Mouse (Mus musculus) forebrain, embryonic 15.5 days (tissue): ENCODE measurements at regions not wholly inside any gene's neighbourhood (a gene's known extent, or its start where the extent isn't known, plus 50 kb on each side); places are given as distances from the start of the nearest gene placed in this dataset.

Source experiments
- ATAC-seq: fragments of 200-750 bp; cut with Nextera tagmentation; replicated peaks from 2 replicates; pipeline ENCODE4 v1.8.0; 2017; ENCODE audit warnings: mild to moderate bottlenecking, moderate TSS enrichment, moderate library complexity
- H3K27ac ChIP-seq: fragments of 300-500 bp; sonication (generic); replicated peaks from 2 replicates; pipeline ENCODE4 v1.5.1; 2015; ENCODE audit warnings: mild to moderate bottlenecking, inconsistent platforms
- H3K27me3 ChIP-seq: fragments of 300-500 bp; sonication (generic); 2 replicates; pipeline ENCODE4 v1.6.1; 2015; ENCODE audit warnings: inconsistent platforms
- H3K36me3 ChIP-seq: fragments of 300-500 bp; sonication (generic); 2 replicates; pipeline ENCODE4 v1.6.1; 2015; ENCODE audit warnings: mild to moderate bottlenecking, inconsistent platforms
- H3K4me1 ChIP-seq: fragments of 300-500 bp; sonication (generic); 2 replicates; pipeline ENCODE4 v1.6.1; 2015; ENCODE audit warnings: inconsistent platforms
- H3K4me2 ChIP-seq: fragments of 300-500 bp; sonication (generic); replicated peaks from 2 replicates; pipeline ENCODE4 v1.6.1; 2015; ENCODE audit warnings: mild to moderate bottlenecking, inconsistent platforms
- H3K4me3 ChIP-seq: fragments of 300-500 bp; sonication (generic); 2 replicates; pipeline ENCODE4 v1.5.1; 2015; ENCODE audit warnings: mild to moderate bottlenecking, inconsistent platforms
- H3K9ac ChIP-seq: fragments of 300-500 bp; sonication (generic); replicated peaks from 2 replicates; pipeline ENCODE4 v1.6.1; 2015; ENCODE audit warnings: mild to moderate bottlenecking, inconsistent platforms
- H3K9me3 ChIP-seq: fragments of 300-500 bp; sonication (generic); 2 replicates; pipeline ENCODE4 v1.6.1; 2016; ENCODE audit warnings: inconsistent platforms
- WGBS: fragments of 180-500 bp; shearing (Covaris S2); methylation state at CpG from one replicate; pipeline ENCODE4 v1.1.7; 2015; ENCODE audit warnings: mixed read lengths; 5-methylcytosine and 5-hydroxymethylcytosine counted together

DNA sequence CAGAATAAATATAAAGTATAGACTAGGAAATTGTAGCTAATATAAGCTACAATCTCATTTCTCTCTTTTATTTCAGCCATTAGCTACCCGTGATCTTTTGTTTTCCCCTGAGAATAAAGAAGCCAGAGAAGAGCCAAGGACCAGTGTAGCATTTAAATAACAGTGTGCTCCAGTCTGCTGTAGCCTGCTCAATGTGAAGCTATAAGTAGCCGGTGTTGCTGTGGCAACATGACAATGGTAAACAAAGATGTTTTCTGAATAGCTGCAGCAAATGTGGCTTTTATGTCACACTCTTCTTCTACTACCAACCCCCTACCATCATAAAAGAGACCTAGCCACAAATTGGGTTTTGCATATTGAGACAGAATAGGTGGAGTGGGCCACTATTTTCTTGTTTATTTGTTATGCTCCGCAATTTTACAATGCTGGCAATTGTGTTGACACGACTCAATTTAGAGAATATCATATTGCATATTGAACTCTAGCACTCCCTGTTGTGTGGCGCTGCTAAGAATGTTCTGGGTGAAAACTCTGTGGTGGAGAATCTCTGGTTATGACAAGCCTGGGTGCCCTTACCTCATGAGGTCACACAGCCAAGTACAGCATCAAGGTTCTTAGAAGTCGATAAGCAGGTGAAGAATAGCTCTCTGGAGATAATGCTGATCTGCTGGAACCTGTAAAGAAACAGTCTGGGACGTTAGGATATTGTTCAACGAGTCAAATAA is 272.3 kb upstream of the Mmadhc start:
- ATAC-seq: peak; percentile 86
- 46% methylated on average over 8 of the region's 8 CpGs for WGBS
- 0 out of 2 replicates have a peak overlapping the region, but pooled peaks have one; percentile 25 for H3K27ac ChIP-seq

DNA sequence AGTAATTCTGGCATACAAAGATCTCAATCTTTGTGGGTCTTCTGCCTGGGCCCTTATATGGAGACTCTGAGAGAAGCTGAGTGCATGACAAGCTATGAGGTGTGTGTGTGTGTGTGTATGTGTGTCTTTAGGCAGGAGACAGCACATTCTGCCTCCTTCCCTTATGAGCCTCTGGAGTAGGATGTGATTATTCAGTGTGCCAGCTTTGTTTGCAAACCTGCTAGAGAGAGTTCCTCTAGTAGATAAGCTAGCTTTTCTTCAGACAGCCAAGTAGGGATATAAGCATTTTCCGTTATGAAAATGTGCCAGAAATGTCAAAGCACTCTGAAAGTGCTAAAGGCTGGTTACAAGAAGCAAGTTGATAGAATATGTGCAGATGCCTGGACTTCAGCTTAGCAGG is 270.9 kb upstream of the Mmadhc start:
- H3K4me2 ChIP-seq: no peak overlapping the region
- H3K9me3 ChIP-seq: no peaks in the 10 kb centered on the region
- no peak overlapping the region for H3K9ac ChIP-seq
- no peak for ATAC-seq
- H3K4me3 ChIP-seq: no peak overlapping the region
- no peaks in the 10 kb centered on the region for H3K36me3 ChIP-seq
- H3K27me3 ChIP-seq: no peaks in the 10 kb centered on the region
- peaks cover 12% of the 10 kb centered on the region for H3K4me1 ChIP-seq
- 51% methylated on average over 1 of the region's 1 CpGs for WGBS
- no peak overlapping the region for H3K27ac ChIP-seq

More for the DNA sequence above, 272.3 kb upstream of the Mmadhc start:
- no peaks in the 10 kb centered on the region for H3K36me3 ChIP-seq
- no peaks in the 10 kb centered on the region for H3K9me3 ChIP-seq
- no peak overlapping the region for H3K4me3 ChIP-seq
- no peaks in the 10 kb centered on the region for H3K27me3 ChIP-seq
- peaks cover 12% of the 10 kb centered on the region for H3K4me1 ChIP-seq
- no peak overlapping the region for H3K9ac ChIP-seq
- H3K4me2 ChIP-seq: no peak overlapping the region

DNA sequence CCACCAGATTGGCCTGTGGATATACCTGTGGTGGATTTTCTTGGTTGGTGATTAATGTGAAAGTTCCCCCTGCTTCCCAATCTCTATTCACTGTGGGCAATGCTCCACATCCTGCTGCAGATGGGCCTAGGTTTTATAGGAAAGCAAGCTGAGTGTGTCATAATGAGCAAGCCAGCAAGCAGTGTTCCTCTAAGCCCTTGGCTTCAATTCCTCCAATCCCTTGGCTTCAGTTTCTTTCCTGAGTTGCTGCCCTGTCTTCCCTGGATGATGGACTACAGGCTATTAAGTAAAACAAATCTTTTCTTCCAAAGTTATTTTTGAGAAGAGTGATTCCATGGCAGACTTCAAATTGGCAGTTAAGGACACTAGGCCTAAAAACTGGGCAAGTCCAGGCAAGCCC is 257.4 kb upstream of the Mmadhc start:
- H3K4me1 ChIP-seq: no peaks in the 10 kb centered on the region
- no peak overlapping the region for H3K27ac ChIP-seq
- no peak overlapping the region for H3K4me2 ChIP-seq
- H3K4me3 ChIP-seq: no peak overlapping the region
- H3K36me3 ChIP-seq: no peaks in the 10 kb centered on the region
- no peak overlapping the region for H3K9ac ChIP-seq
- H3K9me3 ChIP-seq: no peaks in the 10 kb centered on the region
- ATAC-seq: no peak
- no peaks in the 10 kb centered on the region for H3K27me3 ChIP-seq

DNA sequence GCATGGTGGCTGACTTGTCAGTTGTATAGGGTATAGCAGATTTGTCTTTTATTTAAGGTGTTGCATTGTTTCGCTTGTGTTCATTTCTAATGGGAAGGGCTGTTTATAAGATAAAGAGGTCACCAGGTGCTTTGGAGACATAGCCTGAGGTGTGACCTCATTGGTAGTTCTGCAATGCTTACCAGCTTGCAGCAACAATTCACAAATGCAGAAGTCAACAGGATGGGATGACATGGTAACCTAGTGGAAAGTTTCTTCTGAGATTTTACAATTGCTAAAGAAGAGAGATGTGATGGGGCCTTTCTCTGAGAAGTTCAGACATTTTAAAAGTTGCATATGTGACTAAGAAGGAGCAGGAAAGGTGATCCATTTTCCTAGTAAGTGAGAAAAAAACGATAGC is 255.8 kb upstream of the Mmadhc start:
- H3K9ac ChIP-seq: no peak overlapping the region
- no peaks in the 10 kb centered on the region for H3K27me3 ChIP-seq
- no peak for ATAC-seq
- no peaks in the 10 kb centered on the region for H3K9me3 ChIP-seq
- H3K27ac ChIP-seq: no peak overlapping the region
- H3K4me2 ChIP-seq: no peak overlapping the region
- 94% methylated on average over 2 of the region's 2 CpGs for WGBS
- H3K4me1 ChIP-seq: no peaks in the 10 kb centered on the region
- H3K36me3 ChIP-seq: no peaks in the 10 kb centered on the region
- no peak overlapping the region for H3K4me3 ChIP-seq

DNA sequence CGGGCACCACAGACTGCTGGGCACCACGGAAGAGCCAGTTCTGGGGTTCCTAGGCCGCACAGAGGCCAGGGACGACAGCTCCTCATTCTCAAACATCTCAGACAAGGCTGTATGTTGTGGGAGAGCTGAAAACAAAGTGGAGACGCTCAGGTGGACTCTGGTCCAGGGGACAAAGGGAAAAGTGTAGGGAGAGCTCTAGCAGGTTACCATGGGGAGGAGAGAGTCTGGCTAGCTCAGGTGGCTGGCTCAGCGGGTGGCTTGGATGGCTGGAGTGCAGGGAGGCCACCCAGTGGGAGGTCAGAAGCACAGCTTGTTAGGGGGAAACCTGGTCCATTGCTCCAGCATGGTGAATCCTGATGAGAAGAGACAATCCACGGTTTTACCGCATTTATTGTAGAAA is 253.3 kb upstream of the Mmadhc start:
- no peaks in the 10 kb centered on the region for H3K9me3 ChIP-seq
- no peak overlapping the region for H3K27ac ChIP-seq
- H3K4me3 ChIP-seq: no peak overlapping the region
- WGBS: 78% methylated on average over 8 of the region's 8 CpGs
- H3K4me1 ChIP-seq: no peaks in the 10 kb centered on the region
- H3K4me2 ChIP-seq: no peak overlapping the region
- no peak overlapping the region for H3K9ac ChIP-seq
- ATAC-seq: no peak
- no peaks in the 10 kb centered on the region for H3K36me3 ChIP-seq
- no peaks in the 10 kb centered on the region for H3K27me3 ChIP-seq

DNA sequence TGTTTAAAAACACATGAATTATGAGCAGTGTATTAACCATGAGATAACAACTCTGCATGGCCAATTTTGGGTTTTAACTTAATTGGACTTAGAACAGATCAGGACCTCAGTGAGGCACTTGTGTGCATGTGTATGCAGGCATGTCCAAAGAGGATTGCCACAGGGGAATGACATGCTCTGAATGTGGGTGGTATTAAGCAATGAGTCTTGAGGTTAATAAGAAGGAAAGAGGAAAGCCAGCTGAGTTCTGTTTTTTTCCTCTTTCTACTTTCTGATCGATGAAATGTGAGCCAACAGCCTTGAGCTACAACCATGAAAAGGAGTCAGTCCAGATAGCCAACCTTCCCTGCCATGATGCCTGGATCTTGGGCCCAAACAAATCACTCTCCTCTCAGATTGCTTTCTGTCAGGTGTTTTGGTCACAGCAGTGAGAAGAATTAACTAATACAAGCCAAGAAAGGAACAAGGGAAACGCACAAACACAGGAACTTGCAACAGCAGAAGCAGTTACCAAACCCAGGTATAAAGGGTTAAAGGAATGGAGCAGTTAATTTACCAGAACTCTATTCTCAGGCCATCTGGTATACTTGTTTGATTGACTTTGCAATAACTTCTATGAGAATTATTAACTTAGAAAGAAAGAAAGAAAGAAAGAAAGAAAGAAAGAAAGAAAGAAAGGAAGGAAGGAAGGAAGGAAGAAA is 243.3 kb upstream of the Mmadhc start:
- Histone ChIP-seq H3K4me1 (no peaks in the 10 kb centered on the region), H3K36me3 (no peaks in the 10 kb centered on the region), H3K4me3 (no peak overlapping the region), H3K9me3 (no peaks in the 10 kb centered on the region), H3K27me3 (no peaks in the 10 kb centered on the region), H3K4me2 (no peak overlapping the region), H3K9ac (no peak overlapping the region), H3K27ac (no peak overlapping the region)
- ATAC-seq: no peak
- 78% methylated on average over 2 of the region's 2 CpGs for WGBS

DNA sequence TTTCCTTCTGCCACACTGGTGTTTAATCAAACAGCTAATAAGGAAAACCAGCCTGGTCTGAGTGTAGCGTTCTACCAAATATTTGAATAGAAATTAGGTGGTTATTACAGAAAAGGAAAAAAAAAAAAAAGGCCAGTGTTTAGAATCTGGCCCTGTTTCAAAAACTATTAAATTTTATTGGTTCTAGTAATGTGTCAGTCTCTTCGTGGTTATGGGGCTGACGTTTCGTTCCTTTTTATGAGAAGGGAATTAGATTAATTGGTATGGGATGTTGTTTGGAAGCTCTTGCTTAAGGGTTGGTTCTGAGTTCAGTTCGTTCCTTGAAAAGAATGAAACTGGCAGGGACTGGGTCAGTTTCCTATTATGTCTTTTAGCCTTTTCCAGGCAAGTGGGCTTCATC is 241.5 kb upstream of the Mmadhc start:
- Histone ChIP-seq H3K4me1 (no peaks in the 10 kb centered on the region), H3K36me3 (no peaks in the 10 kb centered on the region), H3K27me3 (no peaks in the 10 kb centered on the region), H3K9me3 (no peaks in the 10 kb centered on the region), H3K4me2 (no peak overlapping the region), H3K4me3 (no peak overlapping the region), H3K9ac (no peak overlapping the region), H3K27ac (no peak overlapping the region)
- 63% methylated on average over 5 of the region's 5 CpGs for WGBS
- no peak for ATAC-seq

DNA sequence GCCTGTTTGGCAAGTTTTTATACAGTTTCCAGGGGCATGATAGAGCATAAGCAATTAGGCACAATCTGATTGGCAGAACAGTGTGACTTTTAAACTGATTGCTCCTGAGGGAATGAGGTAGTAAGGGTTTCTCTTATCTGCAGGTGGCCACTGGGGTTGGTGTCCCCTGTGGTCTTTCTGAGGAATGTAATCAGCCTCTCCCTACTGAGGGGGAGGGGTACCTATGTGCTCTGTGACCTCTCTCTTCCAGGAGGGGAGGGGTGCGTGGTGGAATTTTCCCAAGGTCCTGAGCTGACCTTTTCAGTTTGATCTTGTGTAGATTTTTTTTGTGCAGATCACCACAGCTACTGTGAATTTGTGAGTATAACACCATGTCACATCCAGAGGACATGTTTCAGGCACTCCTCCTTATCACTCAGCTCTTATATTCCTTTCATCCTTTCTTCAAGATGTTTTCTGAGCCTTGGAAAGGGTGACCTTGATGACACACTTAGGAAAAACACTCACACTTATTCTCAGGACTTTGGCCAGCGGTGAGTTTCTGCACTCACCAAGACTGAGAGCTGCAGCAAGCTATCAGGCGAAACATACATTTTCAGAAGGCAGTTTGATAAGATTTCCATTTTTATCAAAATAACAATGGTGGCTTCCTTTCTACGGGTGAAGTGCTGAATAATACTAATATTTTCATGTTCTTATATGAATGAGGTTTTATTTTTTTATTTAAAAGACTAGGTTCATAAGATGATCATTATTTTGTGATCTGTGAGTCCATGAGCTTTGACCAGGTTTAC is 238.7 kb upstream of the Mmadhc start:
- no peaks in the 10 kb centered on the region for H3K36me3 ChIP-seq
- ATAC-seq: no peak
- no peak overlapping the region for H3K27ac ChIP-seq
- no peaks in the 10 kb centered on the region for H3K4me1 ChIP-seq
- H3K9me3 ChIP-seq: no peaks in the 10 kb centered on the region
- H3K4me2 ChIP-seq: no peak overlapping the region
- 92% methylated on average over 4 of the region's 4 CpGs for WGBS
- H3K4me3 ChIP-seq: no peak overlapping the region
- no peak overlapping the region for H3K9ac ChIP-seq
- no peaks in the 10 kb centered on the region for H3K27me3 ChIP-seq

DNA sequence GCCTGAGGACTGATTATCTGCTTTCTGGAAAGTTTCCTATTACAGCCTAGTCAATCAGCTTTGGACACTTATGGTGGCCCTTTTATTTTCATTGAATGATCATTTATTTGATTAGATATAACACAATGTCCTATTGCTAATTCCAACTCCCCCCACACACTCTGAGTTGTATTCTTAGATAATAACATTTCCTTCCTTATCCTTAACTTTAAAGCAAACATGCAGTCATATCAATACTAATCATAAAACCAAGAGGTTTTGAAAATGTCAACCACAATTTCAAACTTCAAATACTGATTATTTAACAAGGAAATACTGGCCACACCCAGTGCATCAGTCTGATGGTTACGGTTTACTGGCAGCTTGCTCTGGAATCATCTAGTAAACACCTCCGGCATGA is 237.1 kb upstream of the Mmadhc start:
- no peaks in the 10 kb centered on the region for H3K36me3 ChIP-seq
- H3K27ac ChIP-seq: no peak overlapping the region
- WGBS: 87% methylated on average over 2 of the region's 2 CpGs
- no peak for ATAC-seq
- no peak overlapping the region for H3K9ac ChIP-seq
- no peaks in the 10 kb centered on the region for H3K9me3 ChIP-seq
- H3K4me3 ChIP-seq: no peak overlapping the region
- H3K4me1 ChIP-seq: no peaks in the 10 kb centered on the region
- no peaks in the 10 kb centered on the region for H3K27me3 ChIP-seq
- H3K4me2 ChIP-seq: no peak overlapping the region

DNA sequence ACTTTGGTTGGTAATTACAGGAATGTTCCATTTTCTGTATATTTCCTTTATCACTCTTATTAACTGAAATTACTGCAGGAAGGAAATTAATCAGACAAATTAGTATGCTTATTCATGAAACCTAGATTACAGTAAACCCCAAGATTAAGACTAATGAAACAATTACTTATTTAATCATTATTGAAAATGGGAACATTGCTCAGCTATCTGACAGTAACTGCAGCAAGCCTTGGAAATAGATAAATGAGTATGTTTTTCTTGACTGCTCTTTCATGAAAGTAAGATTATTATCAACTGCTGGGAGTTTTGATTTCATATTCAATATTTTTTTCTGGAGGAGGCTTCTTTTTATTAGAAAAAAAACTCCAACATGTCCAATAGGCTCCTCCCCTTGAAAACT is 230.8 kb upstream of the Mmadhc start:
- Histone ChIP-seq H3K4me2 (no peak overlapping the region), H3K27me3 (no peaks in the 10 kb centered on the region), H3K9ac (no peak overlapping the region), H3K9me3 (no peaks in the 10 kb centered on the region), H3K36me3 (no peaks in the 10 kb centered on the region), H3K27ac (no peak overlapping the region), H3K4me1 (no peaks in the 10 kb centered on the region), H3K4me3 (no peak overlapping the region)
- no peak for ATAC-seq

DNA sequence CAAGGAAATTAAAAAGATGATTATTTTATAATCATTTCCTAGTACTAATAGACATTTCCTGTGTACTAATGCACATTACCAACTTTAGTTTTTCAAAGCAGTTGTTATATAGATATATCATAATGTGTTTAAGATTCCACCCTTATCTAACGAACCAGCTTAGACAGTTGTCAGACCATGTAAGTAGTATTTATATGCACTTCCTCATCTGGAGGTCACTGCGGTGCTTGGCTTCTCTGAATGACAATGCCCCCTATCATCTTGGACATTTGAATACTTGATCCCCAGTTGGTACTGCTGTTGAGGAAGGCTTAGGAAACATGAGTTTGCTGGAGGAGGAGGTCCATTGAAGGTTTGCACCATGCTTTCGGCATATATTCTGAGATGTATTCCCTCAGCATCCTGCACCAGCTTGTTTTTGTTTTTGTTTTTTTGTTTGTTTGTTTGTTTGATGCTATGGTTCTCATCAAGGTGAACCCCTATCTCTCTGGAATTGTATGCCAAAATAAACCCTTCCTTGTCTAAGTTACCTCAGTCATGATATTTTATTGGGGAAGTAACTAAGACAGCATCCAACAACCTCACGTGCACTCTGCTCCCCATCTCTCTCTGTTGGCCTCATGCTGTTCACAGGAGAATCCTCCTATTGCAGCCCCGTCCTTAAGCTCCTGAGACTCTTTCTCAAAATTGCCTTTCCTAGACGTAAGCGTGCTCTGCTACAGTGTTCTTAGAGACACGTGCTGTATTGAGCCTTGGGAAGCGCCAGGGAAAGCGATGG is 228.4 kb upstream of the Mmadhc start:
- no peak overlapping the region for H3K4me3 ChIP-seq
- no peak overlapping the region for H3K9ac ChIP-seq
- ATAC-seq: no peak
- H3K27me3 ChIP-seq: no peaks in the 10 kb centered on the region
- H3K4me2 ChIP-seq: no peak overlapping the region
- H3K27ac ChIP-seq: no peak overlapping the region
- WGBS: 92% methylated on average over 10 of the region's 10 CpGs
- no peaks in the 10 kb centered on the region for H3K36me3 ChIP-seq
- H3K4me1 ChIP-seq: peaks cover 8% of the 10 kb centered on the region
- no peaks in the 10 kb centered on the region for H3K9me3 ChIP-seq

DNA sequence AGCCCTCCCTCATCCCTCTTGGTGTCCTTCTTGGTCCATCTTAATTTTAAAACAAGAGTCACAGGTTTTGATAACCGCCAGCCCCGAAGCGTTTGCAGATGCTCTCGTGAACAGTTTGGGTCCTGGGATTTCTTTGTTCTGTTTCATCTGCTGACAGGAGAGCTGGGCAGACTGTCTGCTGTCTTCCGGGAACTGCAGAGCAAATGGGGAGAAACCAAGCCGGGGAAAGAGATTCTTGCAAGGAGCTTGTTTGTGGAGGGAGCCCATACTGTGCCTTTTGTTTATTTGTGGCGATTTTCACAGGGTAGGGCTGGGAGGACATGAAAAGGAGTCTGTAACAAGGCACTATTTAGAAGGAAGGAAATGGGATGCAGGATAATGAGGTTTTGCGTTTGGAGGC is 223.6 kb upstream of the Mmadhc start:
- Histone ChIP-seq H3K27ac (peak overlapping the region; percentile 4; the same call in 1 of the 2 replicates), H3K4me1 (peaks cover 19% of the 10 kb centered on the region), H3K4me3 (no peak overlapping the region), H3K4me2 (peak overlapping the region; percentile 9; the same call in 1 of the 2 replicates), H3K27me3 (no peaks in the 10 kb centered on the region), H3K9me3 (no peaks in the 10 kb centered on the region), H3K36me3 (no peaks in the 10 kb centered on the region), H3K9ac (peak overlapping the region; percentile 3; the same call in 1 of the 2 replicates)
- peak; percentile 55; the same call in 1 of the 2 replicates for ATAC-seq
- WGBS: 15% methylated on average over 8 of the region's 8 CpGs
